8 mouse cellular contexts compared by ENCODE assay signal in the genomic region with DNA sequence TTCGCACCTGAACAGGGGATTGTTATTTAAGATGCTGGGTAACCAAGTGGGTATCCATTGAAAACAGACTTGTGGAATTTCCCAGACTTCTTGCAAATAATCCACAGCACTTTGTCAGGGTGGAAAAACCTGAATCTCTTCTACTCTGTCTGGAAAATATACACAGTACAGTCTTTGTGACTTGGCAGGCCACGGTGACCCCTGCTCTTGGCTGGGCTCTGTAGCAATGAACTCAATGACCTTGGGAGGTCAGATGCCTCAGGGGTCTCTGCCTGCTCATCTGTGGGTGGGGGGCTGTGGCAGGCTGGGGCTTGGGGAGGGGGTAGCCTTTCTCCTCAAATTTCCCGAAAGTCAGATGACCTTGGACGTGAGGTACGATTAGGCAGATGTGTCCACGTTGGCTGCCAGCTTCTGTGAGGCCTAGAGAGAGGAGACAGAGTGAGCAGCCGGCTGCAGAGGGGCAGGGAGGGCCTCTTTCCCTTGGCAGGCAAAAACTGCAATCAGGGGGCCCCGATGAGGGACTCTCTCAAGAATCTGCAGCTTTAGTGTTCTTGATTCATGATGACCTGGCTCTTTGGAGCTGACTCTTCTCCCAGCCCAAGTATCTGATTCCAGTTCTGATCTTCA.
DNase-seq lines count a peak whose midpoint lies in the region; ATAC-seq and TF ChIP-seq lines count a peak whose summit lies in the region.
"Had no signal": no experiment of that assay in that cellular context is flagged by ENCODE, and none has a peak within 500 bp of the region (broad histone marks: within the 10 kb centered on the region; RNA-seq: fewer than 3 reads in every experiment).

No protein-coding gene starts in this region.

- no peaks in the 10 kb centered on the region for H3K36me3 ChIP-seq in intestine, embryonic 14.5 days (ENCODE audit: control insufficient read depth, insufficient read depth, low read length)
- no peaks in the 10 kb centered on the region for H3K36me3 ChIP-seq in intestine, postnatal 0 days (ENCODE audit: control insufficient read depth, insufficient read depth)
- no peaks in the 10 kb centered on the region for H3K36me3 ChIP-seq in embryonic facial prominence, embryonic 15.5 days

- no peak for ATAC-seq in intestine, embryonic 14.5 days (replicated peaks; ENCODE audit: low FRiP score, low TSS enrichment, low read depth)
- no peak for ATAC-seq in intestine, postnatal 0 days
- ATAC-seq in embryonic facial prominence, embryonic 15.5 days (ENCODE audit: insufficient number of reproducible peaks, low FRiP score, low TSS enrichment, low read depth), result 0 out of 2 replicates have a peak, but pooled peaks have one; percentile 22

- no peak overlapping the region for H3K4me2 ChIP-seq in intestine, embryonic 14.5 days (ENCODE audit: low read length)
- no peak overlapping the region for H3K4me2 ChIP-seq in intestine, postnatal 0 days (replicated peaks; ENCODE audit: low read depth)
- H3K4me2 ChIP-seq in embryonic facial prominence, embryonic 15.5 days (replicated peaks), result no peak overlapping the region

- 24% methylated on average over 8 of the region's 8 CpGs for WGBS in intestine, embryonic 14.5 days
- 53% methylated on average over 8 of the region's 8 CpGs for WGBS in intestine, postnatal 0 days
- 27% methylated on average over 8 of the region's 8 CpGs for WGBS in embryonic facial prominence, embryonic 15.5 days

- H3K9me3 ChIP-seq in intestine, embryonic 14.5 days (ENCODE audit: control insufficient read depth, low read length), result no peaks in the 10 kb centered on the region
- H3K9me3 ChIP-seq in intestine, postnatal 0 days (ENCODE audit: control insufficient read depth), result no peaks in the 10 kb centered on the region
- no peaks in the 10 kb centered on the region for H3K9me3 ChIP-seq in embryonic facial prominence, embryonic 15.5 days (replicated peaks)

- no peak for TF ChIP-seq CTCF in intestine, postnatal 0 days (IDR thresholded peaks at IDR 0.05; ENCODE audit: low read depth)

- H3K4me3 ChIP-seq in intestine, embryonic 14.5 days (ENCODE audit: low read depth, low read length), result no peak overlapping the region
- no peak overlapping the region for H3K4me3 ChIP-seq in intestine, postnatal 0 days (ENCODE audit: low read depth, low read length)
- no peak overlapping the region for H3K4me3 ChIP-seq in embryonic facial prominence, embryonic 15.5 days (replicated peaks)

- H3K27me3 ChIP-seq in intestine, embryonic 14.5 days (replicated peaks; ENCODE audit: control insufficient read depth, insufficient read depth, low read length), result no peaks in the 10 kb centered on the region
- H3K27me3 ChIP-seq in intestine, postnatal 0 days (replicated peaks; ENCODE audit: control insufficient read depth, insufficient read depth, low read length), result no peaks in the 10 kb centered on the region
- no peaks in the 10 kb centered on the region for H3K27me3 ChIP-seq in embryonic facial prominence, embryonic 15.5 days

- H3K27ac ChIP-seq in intestine, embryonic 14.5 days (ENCODE audit: low read depth), result peak overlapping the region; percentile 54
- H3K27ac ChIP-seq in intestine, postnatal 0 days (ENCODE audit: low read depth, low read length), result no peak overlapping the region; the same call in 1 of the 2 replicates
- H3K27ac ChIP-seq in embryonic facial prominence, embryonic 15.5 days (replicated peaks), result peak overlapping the region; percentile 85
- H3K27ac ChIP-seq: liver, embryonic 14.5 days had no signal

- H3K9ac ChIP-seq in intestine, embryonic 14.5 days (ENCODE audit: low read length), result no peak overlapping the region
- no peak overlapping the region for H3K9ac ChIP-seq in intestine, postnatal 0 days (ENCODE audit: low read depth, low read length)
- no peak overlapping the region for H3K9ac ChIP-seq in embryonic facial prominence, embryonic 15.5 days
- H3K9ac ChIP-seq: liver, embryonic 14.5 days had no signal

- DNase-seq in intestine, embryonic 14.5 days (ENCODE audit: low spot score), result no peak
- DNase-seq in embryo, embryonic 9.5 days (ENCODE audit: extremely low spot score), result peak; percentile 48
- peak; percentile 27 to 66 for DNase-seq in lung, postnatal 4 days
- no peak for DNase-seq in thymus, postnatal 36 days
- no peak for DNase-seq in cerebellum, adult 8-10 months

- peaks cover 21% of the 10 kb centered on the region; the same call in 1 of the 2 replicates for H3K4me1 ChIP-seq in intestine, embryonic 14.5 days (replicated peaks; ENCODE audit: control insufficient read depth, insufficient read depth, low read length)
- no peaks in the 10 kb centered on the region for H3K4me1 ChIP-seq in intestine, postnatal 0 days (replicated peaks; ENCODE audit: control insufficient read depth, insufficient read depth, low read length)
- peaks cover 57% of the 10 kb centered on the region for H3K4me1 ChIP-seq in embryonic facial prominence, embryonic 15.5 days

Comparison
In these comparisons a context has a peak if more than half of its experiments do, and no peak if none do; other contexts are left out.
1. DNase-seq: peak in embryo, embryonic 9.5 days (single experiment) and lung, postnatal 4 days (2 of 2); none in intestine, embryonic 14.5 days (single experiment), thymus, postnatal 36 days (0 of 2) and cerebellum, adult 8-10 months (single experiment).